Mouse (Mus musculus) CH12.LX (cell line): Measurements from ENCODE around the gene Dgcr8. TPM values are rescaled to one million over a fixed set of nuclear protein-coding genes. Genes with fewer than 3 reads are reported as not detected.

Experiments used
- DNase-seq: peaks from one replicate; pipeline ENCODE4 v3.0.0-alpha.2; 2013; ENCODE audit errors: extremely low read depth
- H3K27ac ChIP-seq: 2 replicates; pipeline ENCODE4 v1.5.1; 2012; ENCODE audit warnings: low read depth, mild to moderate bottlenecking, control low read depth, moderate library complexity; ENCODE audit not compliant: insufficient read depth
- H3K27me3 ChIP-seq: replicated peaks from 2 replicates; pipeline ENCODE3; 2012; ENCODE audit warnings: inconsistent platforms
- H3K36me3 ChIP-seq, 2 experiments: replicated peaks in 1 of 2; 2 replicates each; pipeline versions ENCODE3 to v1.6.1; 2012; ENCODE audit warnings: inconsistent platforms in 1 of 2, low read length in 1 of 2, mild to moderate bottlenecking in 1 of 2, mixed read lengths in 1 of 2, moderate library complexity in 1 of 2; ENCODE audit not compliant: control insufficient read depth in 1 of 2, insufficient read depth in 1 of 2
- H3K4me1 ChIP-seq, 2 experiments: 2 replicates each; pipeline ENCODE4 v1.6.1; 2012; ENCODE audit warnings: inconsistent platforms in 1 of 2, moderate library complexity in 1 of 2; ENCODE audit not compliant: insufficient read depth in 2 of 2, control insufficient read depth in 1 of 2
- H3K4me2 ChIP-seq: 2 replicates; pipeline ENCODE4 v1.6.1; 2012; ENCODE audit warnings: low read depth, mild to moderate bottlenecking, control low read depth; ENCODE audit not compliant: poor library complexity, insufficient read depth, severe bottlenecking
- H3K4me3 ChIP-seq, 3 experiments: fragments of 150-350 bp in 1 of 3; sonication (generic) in 1 of 3; replicated peaks in 1 of 3; 2 replicates each; pipeline versions ENCODE3 to v1.5.1; 2011 to 2012; ENCODE audit warnings: low read depth in 2 of 3, low read length in 2 of 3, mild to moderate bottlenecking in 2 of 3, moderate library complexity in 2 of 3, control low read depth in 1 of 3, improper control_type of control experiment in 1 of 3, inconsistent platforms in 1 of 3, mixed read lengths in 1 of 3; ENCODE audit not compliant: poor library complexity in 1 of 3
- H3K79me2 ChIP-seq: replicated peaks from 2 replicates; pipeline ENCODE4 v1.6.1; 2012; ENCODE audit warnings: mild to moderate bottlenecking, moderate library complexity; ENCODE audit not compliant: control insufficient read depth, poor library complexity, insufficient read depth, severe bottlenecking; ENCODE audit errors: extremely low read depth
- H3K9ac ChIP-seq: 2 replicates; pipeline ENCODE4 v1.6.1; 2012; ENCODE audit warnings: low read depth, mild to moderate bottlenecking, control low read depth, moderate library complexity; ENCODE audit not compliant: insufficient read depth
- H3K9me3 ChIP-seq: replicated peaks from 2 replicates; pipeline ENCODE3; 2012; ENCODE audit warnings: low read length, inconsistent platforms, mixed read lengths
- BHLHE40 ChIP-seq: IDR thresholded peaks from 2 replicates; pipeline ENCODE4 v1.6.1; 2011; ENCODE audit warnings: mild to moderate bottlenecking, low read depth, low read length, improper control_type of control experiment
- CHD2 ChIP-seq: IDR thresholded peaks from 2 replicates; pipeline ENCODE4 v1.6.1; 2011; ENCODE audit warnings: low read length, improper control_type of control experiment
- CTCF ChIP-seq, 2 experiments: IDR thresholded peaks in 1 of 2; conservative IDR thresholded peaks in 1 of 2; 2 replicates each; pipeline ENCODE4 v1.5.1; 2011 to 2012; ENCODE audit warnings: low read depth in 2 of 2, low read length in 2 of 2, improper control_type of control experiment in 1 of 2, inconsistent platforms in 1 of 2, mild to moderate bottlenecking in 1 of 2, moderate library complexity in 1 of 2
- E2F4 ChIP-seq: IDR thresholded peaks from 2 replicates; pipeline ENCODE4 v1.6.1; 2011; ENCODE audit warnings: low read depth, low read length, improper control_type of control experiment; ENCODE audit not compliant: insufficient replicate concordance
- ELF1 ChIP-seq: IDR thresholded peaks from 2 replicates; pipeline ENCODE4 v1.6.1; 2014; ENCODE audit warnings: low read depth, mild to moderate bottlenecking, inconsistent platforms, low read length, improper control_type of control experiment
- ETS1 ChIP-seq: conservative IDR thresholded peaks from 2 replicates; pipeline ENCODE4 v1.6.1; 2012; ENCODE audit warnings: low read depth, mild to moderate bottlenecking, inconsistent platforms, low read length, improper control_type of control experiment, moderate library complexity
- HCFC1 ChIP-seq: IDR thresholded peaks from 2 replicates; pipeline ENCODE4 v1.6.1; 2012; ENCODE audit warnings: low read depth, mild to moderate bottlenecking, inconsistent platforms, low read length, improper control_type of control experiment
- IRF4 ChIP-seq: IDR thresholded peaks from 2 replicates; pipeline ENCODE4 v1.6.1; 2014; ENCODE audit warnings: low read depth, mild to moderate bottlenecking, inconsistent platforms, low read length, improper control_type of control experiment
- JUN ChIP-seq: IDR thresholded peaks from 2 replicates; pipeline ENCODE4 v1.6.1; 2011; ENCODE audit warnings: low read depth, mild to moderate bottlenecking, low read length, improper control_type of control experiment, moderate library complexity; ENCODE audit not compliant: insufficient read depth
- JUND ChIP-seq: conservative IDR thresholded peaks from 2 replicates; pipeline ENCODE4 v1.6.1; 2011; ENCODE audit warnings: low read depth, low read length, improper control_type of control experiment
- MAX ChIP-seq: IDR thresholded peaks from 2 replicates; pipeline ENCODE4 v1.6.1; 2011; ENCODE audit warnings: low read length, improper control_type of control experiment
- MAZ ChIP-seq: IDR thresholded peaks from 2 replicates; pipeline ENCODE4 v1.6.1; 2012; ENCODE audit warnings: low read depth, mild to moderate bottlenecking, inconsistent platforms, low read length, improper control_type of control experiment, moderate library complexity
- MEF2A ChIP-seq: IDR thresholded peaks from 2 replicates; pipeline ENCODE4 v1.6.1; 2014; ENCODE audit warnings: low read depth, mild to moderate bottlenecking, inconsistent platforms, low read length, improper control_type of control experiment, borderline replicate concordance
- MXI1 ChIP-seq: IDR thresholded peaks from 2 replicates; pipeline ENCODE4 v1.6.1; 2011; ENCODE audit warnings: mild to moderate bottlenecking, low read depth, low read length, improper control_type of control experiment
- MYC ChIP-seq: IDR thresholded peaks from 2 replicates; pipeline ENCODE4 v1.6.1; 2011; ENCODE audit warnings: low read depth, mild to moderate bottlenecking, improper control_type of control experiment, low read length
- NELFE ChIP-seq: IDR thresholded peaks from 2 replicates; pipeline ENCODE4 v1.6.1; 2011; ENCODE audit warnings: low read depth, low read length, improper control_type of control experiment
- NRF1 ChIP-seq: IDR thresholded peaks from 2 replicates; pipeline ENCODE4 v1.6.1; 2014; ENCODE audit warnings: low read depth, mild to moderate bottlenecking, inconsistent platforms, low read length, improper control_type of control experiment, moderate library complexity
- POLR2A ChIP-seq: IDR thresholded peaks from 2 replicates; pipeline ENCODE4 v1.6.1; 2011; ENCODE audit warnings: low read depth, mild to moderate bottlenecking, improper control_type of control experiment, low read length
- POLR2AphosphoS2 ChIP-seq: IDR thresholded peaks from 2 replicates; pipeline ENCODE4 v1.6.1; 2011; ENCODE audit warnings: low read depth, low read length, improper control_type of control experiment
- RAD21 ChIP-seq: IDR thresholded peaks from 2 replicates; pipeline ENCODE4 v1.6.1; 2011; ENCODE audit warnings: low read depth, mild to moderate bottlenecking, low read length, improper control_type of control experiment, moderate library complexity
- RCOR1 ChIP-seq: conservative IDR thresholded peaks from 2 replicates; pipeline ENCODE4 v1.6.1; 2012; ENCODE audit warnings: low read depth, mild to moderate bottlenecking, inconsistent platforms, low read length, improper control_type of control experiment
- SIN3A ChIP-seq: IDR thresholded peaks from 2 replicates; pipeline ENCODE4 v1.6.1; 2012; ENCODE audit warnings: low read length, improper control_type of control experiment, inconsistent platforms
- SMC3 ChIP-seq: IDR thresholded peaks from 2 replicates; pipeline ENCODE4 v1.6.1; 2011; ENCODE audit warnings: low read depth, low read length, improper control_type of control experiment
- TCF12 ChIP-seq: IDR thresholded peaks from 2 replicates; pipeline ENCODE4 v1.6.1; 2014; ENCODE audit warnings: low read depth, mild to moderate bottlenecking, inconsistent platforms, low read length, improper control_type of control experiment
- USF1 ChIP-seq: IDR thresholded peaks from 2 replicates; pipeline ENCODE4 v1.6.1; 2014; ENCODE audit warnings: low read depth, mild to moderate bottlenecking, inconsistent platforms, low read length, improper control_type of control experiment
- ZC3H11A ChIP-seq: IDR thresholded peaks from 2 replicates; pipeline ENCODE4 v1.6.1; 2012; ENCODE audit warnings: low read depth, mild to moderate bottlenecking, inconsistent platforms, low read length, improper control_type of control experiment
- ZMIZ1 ChIP-seq: IDR thresholded peaks from 2 replicates; pipeline ENCODE4 v1.6.1; 2012; ENCODE audit warnings: low read depth, mild to moderate bottlenecking, inconsistent platforms, low read length, improper control_type of control experiment
- ZNF384 ChIP-seq: IDR thresholded peaks from 2 replicates; pipeline ENCODE4 v1.6.1; 2012; ENCODE audit warnings: low read depth, low read length, improper control_type of control experiment, inconsistent platforms
- dilution Hi-C: fragments of 300-500 bp; cut with MboI; formaldehyde crosslinking; loops from 2 replicates; pipeline ENCODE4 v1.14.3; 2020; ENCODE audit warnings: low sequenced_read_pairs; ENCODE audit not compliant: extremely low pct_unique_long_range_greater_than_20kb, extremely low pct_ligation_motif_present
- in situ Hi-C: fragments of 300-500 bp; cut with MboI; formaldehyde crosslinking; loops from 3 replicates; pipeline ENCODE4 v1.14.3; 2019; ENCODE audit warnings: low sequenced_read_pairs, low pct_ligation_motif_present, low pct_unique_long_range_greater_than_20kb, mixed read lengths
- polyA plus RNA-seq: library from polyadenylated mRNA; unstranded; fragments of >175 nt; gene quantifications from 2 replicates; pipeline ENCODE4 v1.2.1, GENCODE M21; 2012; ENCODE audit warnings: low read depth; ENCODE audit not compliant: insufficient read length
- total RNA-seq, 2 experiments: library from RNA; depleted of rRNA; stranded (reverse); fragments of 300-350 nt in 1 of 2; fragments of >200 nt in 1 of 2; gene quantifications; 2 replicates each; pipeline ENCODE4 v1.2.3; 2012 to 2014

Gene Dgcr8
- total and polyA plus RNA-seq, 3 experiments: 29.1 to 39.9 (median 31.8) TPM

GRCm38 (mm10) chr16:18213689-18214088, 75.4 kb downstream of the Dgcr8 start:
- Histone ChIP-seq H3K79me2 (no peaks in the 10 kb centered on the region), H3K36me3 (no peaks in the 10 kb centered on the region), H3K9me3 (no peaks in the 10 kb centered on the region), H3K4me2 (no peak overlapping the region), H3K4me3 (no peak overlapping the region), H3K4me1 (peaks cover 19 to 44% of the 10 kb centered on the region in 2 experiments)
- dilution Hi-C loops: no loop called here
- in situ Hi-C loops: loop anchor here (5.0 kb wide), 2 partner anchors 36 to 91 kb away; no protein-coding TSS in a partner anchor
- TF ChIP-seq POLR2A (no peak), MEF2A (no peak), USF1 (no peak), POLR2AphosphoS2 (no peak), ZC3H11A (no peak), ETS1 (no peak), JUN (no peak), NRF1 (no peak)
- TF ChIP-seq, all 38 proteins: peak for 0
- H3K27ac ChIP-seq: no peak overlapping the region
- H3K9ac ChIP-seq: no peak overlapping the region
- H3K27me3 ChIP-seq: peaks cover 15% of the 10 kb centered on the region
- no peak for DNase-seq

GRCm38 (mm10) chr16:18211417-18212171, 77.5 kb downstream of the Dgcr8 start:
- Histone ChIP-seq H3K4me2 (no peak overlapping the region), H3K4me3 (no peak overlapping the region), H3K4me1 (peaks cover 8 to 27% of the 10 kb centered on the region in 2 experiments; a peak in 3 of 4 replicates), H3K79me2 (no peaks in the 10 kb centered on the region), H3K27me3 (peaks cover 35% of the 10 kb centered on the region), H3K9me3 (no peaks in the 10 kb centered on the region), H3K36me3 (no peaks in the 10 kb centered on the region), H3K27ac (no peak overlapping the region), H3K9ac (no peak overlapping the region)
- in situ Hi-C loops (loop anchor here (5.0 kb wide), 2 partner anchors 34 to 89 kb away; no protein-coding TSS in a partner anchor), dilution Hi-C loops (no loop called here)
- 0 out of 2 replicates have a peak, but pooled peaks have one; percentile 35 for TF ChIP-seq NRF1
- 0 out of 2 replicates have a peak, but pooled peaks have one; percentile 44 for TF ChIP-seq IRF4
- TF ChIP-seq RCOR1: 0 out of 2 replicates have a peak, but pooled peaks have one; percentile 56
- peak; percentile 33 for TF ChIP-seq HCFC1
- peak; percentile 47; the same call in 1 of the 2 replicates for TF ChIP-seq MEF2A
- TF ChIP-seq JUND: no peak
- TF ChIP-seq POLR2AphosphoS2: 0 out of 2 replicates have a peak, but pooled peaks have one; percentile 43
- peak; percentile 95 for TF ChIP-seq SMC3
- TF ChIP-seq MAX: peak; percentile 79
- TF ChIP-seq BHLHE40: peak; percentile 41; the same call in 1 of the 2 replicates
- peak; percentile 99 for TF ChIP-seq CTCF (conservative IDR thresholded peaks at IDR 0.05 in 1 of 2, IDR thresholded peaks at IDR 0.05 in 1 of 2; ENCODE audit: low read depth in 2 of 2, low read length in 2 of 2)
- peak; percentile 59; the same call in 1 of the 2 replicates for TF ChIP-seq MAZ
- TF ChIP-seq TCF12: peak; percentile 61; the same call in 1 of the 2 replicates
- no peak for TF ChIP-seq E2F4
- TF ChIP-seq NELFE: peak; percentile 71; the same call in 1 of the 2 replicates
- 0 out of 2 replicates have a peak, but pooled peaks have one; percentile 42 for TF ChIP-seq SIN3A
- TF ChIP-seq ZC3H11A: peak; percentile 66
- peak; percentile 56; the same call in 1 of the 2 replicates for TF ChIP-seq MXI1
- TF ChIP-seq MYC: peak; percentile 62; the same call in 1 of the 2 replicates
- 0 out of 2 replicates have a peak, but pooled peaks have one; percentile 16 for TF ChIP-seq ZNF384
- no peak for TF ChIP-seq POLR2A
- TF ChIP-seq USF1: no peak
- peak; percentile 100 for TF ChIP-seq RAD21
- TF ChIP-seq ZMIZ1: no peak
- TF ChIP-seq CHD2: no peak
- peak; percentile 34; the same call in 1 of the 2 replicates for TF ChIP-seq ELF1
- peak; percentile 78 for DNase-seq
